Mouse (Mus musculus) lung, embryonic 15.5 days (tissue): Measurements from ENCODE around the gene Fcrl1. TPM values are rescaled to one million over a fixed set of nuclear protein-coding genes. Genes with fewer than 3 reads are reported as not detected.

Source experiments
- ATAC-seq: fragments of 200-750 bp; cut with Nextera tagmentation; 2 replicates; pipeline ENCODE4 v1.8.0; 2017; ENCODE audit warnings: moderate number of reproducible peaks, borderline replicate concordance; ENCODE audit not compliant: low FRiP score, low TSS enrichment; ENCODE audit errors: extremely low read depth
- H3K27ac ChIP-seq: fragments of 300-500 bp; sonication (generic); 2 replicates; pipeline ENCODE4 v1.5.1; 2015; ENCODE audit warnings: moderate library complexity, mild to moderate bottlenecking, inconsistent platforms
- H3K27me3 ChIP-seq: fragments of 300-500 bp; sonication (generic); 2 replicates; pipeline ENCODE4 v1.6.1; 2015; ENCODE audit warnings: inconsistent platforms
- H3K36me3 ChIP-seq: fragments of 300-500 bp; sonication (generic); 2 replicates; pipeline ENCODE4 v1.6.1; 2015; ENCODE audit warnings: inconsistent platforms
- H3K4me1 ChIP-seq: fragments of 300-500 bp; sonication (generic); 2 replicates; pipeline ENCODE4 v1.6.1; 2015; ENCODE audit warnings: inconsistent platforms
- H3K4me2 ChIP-seq: fragments of 300-500 bp; sonication (generic); 2 replicates; pipeline ENCODE4 v1.6.1; 2015; ENCODE audit warnings: inconsistent platforms, mild to moderate bottlenecking, moderate library complexity
- H3K4me3 ChIP-seq: fragments of 300-500 bp; sonication (generic); 2 replicates; pipeline ENCODE4 v1.5.1; 2015; ENCODE audit warnings: mild to moderate bottlenecking, inconsistent platforms
- H3K9ac ChIP-seq: fragments of 300-500 bp; sonication (generic); 2 replicates; pipeline ENCODE4 v1.6.1; 2015; ENCODE audit warnings: inconsistent platforms
- H3K9me3 ChIP-seq: fragments of 300-500 bp; sonication (generic); 2 replicates; pipeline ENCODE4 v1.6.1; 2016; ENCODE audit warnings: inconsistent platforms
- WGBS: fragments of 180-500 bp; shearing (Covaris S2); methylation state at CpG from one replicate; pipeline ENCODE4 v1.1.7; 2015; 5-methylcytosine and 5-hydroxymethylcytosine counted together
- polyA plus RNA-seq: library from polyadenylated mRNA; unstranded; fragments of >200 nt; fragmentation: Nextera tagmentation; extraction: Ambion mirVana; gene quantifications from 2 replicates; pipeline ENCODE4 v1.2.1, GENCODE M21; 2015

Gene Fcrl1
- polyA plus RNA-seq, 1 experiment from 2014 or later, result not detected

GRCm38 (mm10) chr3:87381806-87382712 lies 5.9 kb downstream of the Fcrl1 start:
- Histone ChIP-seq H3K9me3 (no peaks in the 10 kb centered on the region), H3K27ac (no peak overlapping the region), H3K4me1 (no peaks in the 10 kb centered on the region), H3K9ac (no peak overlapping the region), H3K36me3 (no peaks in the 10 kb centered on the region), H3K27me3 (no peaks in the 10 kb centered on the region), H3K4me3 (no peak overlapping the region), H3K4me2 (no peak overlapping the region)
- no peak for ATAC-seq
- WGBS, result 59% methylated on average over 7 of the region's 7 CpGs

GRCm38 (mm10) chr3:87383308-87383707 lies 7.1 kb downstream of the Fcrl1 start:
- H3K36me3 ChIP-seq, result no peaks in the 10 kb centered on the region
- no peaks in the 10 kb centered on the region for H3K4me1 ChIP-seq
- H3K27ac ChIP-seq, result no peak overlapping the region
- no peak overlapping the region for H3K9ac ChIP-seq
- WGBS, result 89% methylated on average over 3 of the region's 3 CpGs
- no peak overlapping the region for H3K4me3 ChIP-seq
- no peak overlapping the region for H3K4me2 ChIP-seq
- H3K9me3 ChIP-seq, result no peaks in the 10 kb centered on the region
- H3K27me3 ChIP-seq, result no peaks in the 10 kb centered on the region
- no peak for ATAC-seq

GRCm38 (mm10) chr3:87385105-87385504 lies 8.9 kb downstream of the Fcrl1 start:
- 73% methylated on average over 9 of the region's 9 CpGs for WGBS
- Histone ChIP-seq H3K4me1 (no peaks in the 10 kb centered on the region), H3K27ac (no peak overlapping the region), H3K36me3 (no peaks in the 10 kb centered on the region), H3K9ac (no peak overlapping the region), H3K4me3 (no peak overlapping the region), H3K9me3 (no peaks in the 10 kb centered on the region), H3K27me3 (no peaks in the 10 kb centered on the region), H3K4me2 (no peak overlapping the region)
- ATAC-seq, result no peak

GRCm38 (mm10) chr3:87390935-87391334 lies 14.7 kb downstream of the Fcrl1 start:
- 66% methylated on average over 1 of the region's 1 CpGs for WGBS
- Histone ChIP-seq H3K27me3 (no peaks in the 10 kb centered on the region), H3K9ac (no peak overlapping the region), H3K4me3 (no peak overlapping the region), H3K9me3 (no peaks in the 10 kb centered on the region), H3K27ac (no peak overlapping the region), H3K4me2 (no peak overlapping the region), H3K4me1 (no peaks in the 10 kb centered on the region), H3K36me3 (no peaks in the 10 kb centered on the region)
- no peak for ATAC-seq

- H3K4me1 ChIP-seq, result no peaks in the 10 kb centered on the region
Measured at GRCm38 (mm10) chr3:87398809-87399208, 22.6 kb downstream of the Fcrl1 start.

GRCm38 (mm10) chr3:87399906-87400305 lies 23.7 kb downstream of the Fcrl1 start:
- WGBS, result 79% methylated on average over 4 of the region's 4 CpGs
- Histone ChIP-seq H3K27ac (no peak overlapping the region), H3K9ac (no peak overlapping the region), H3K4me3 (no peak overlapping the region), H3K4me2 (no peak overlapping the region), H3K27me3 (no peaks in the 10 kb centered on the region), H3K36me3 (no peaks in the 10 kb centered on the region), H3K9me3 (no peaks in the 10 kb centered on the region), H3K4me1 (no peaks in the 10 kb centered on the region)
- no peak for ATAC-seq

More at GRCm38 (mm10) chr3:87398809-87399208, 22.6 kb downstream of the Fcrl1 start:
- Histone ChIP-seq H3K4me2 (no peak overlapping the region), H3K27ac (no peak overlapping the region), H3K4me3 (no peak overlapping the region), H3K27me3 (no peaks in the 10 kb centered on the region), H3K9ac (no peak overlapping the region), H3K9me3 (no peaks in the 10 kb centered on the region), H3K36me3 (no peaks in the 10 kb centered on the region)
- 62% methylated on average over 4 of the region's 4 CpGs for WGBS
- no peak for ATAC-seq

GRCm38 (mm10) chr3:87401321-87401720 lies 25.1 kb downstream of the Fcrl1 start:
- H3K4me3 ChIP-seq, result no peak overlapping the region
- H3K36me3 ChIP-seq, result no peaks in the 10 kb centered on the region
- H3K9me3 ChIP-seq, result no peaks in the 10 kb centered on the region
- H3K27ac ChIP-seq, result no peak overlapping the region
- 46% methylated on average over 5 of the region's 5 CpGs for WGBS
- H3K27me3 ChIP-seq, result no peaks in the 10 kb centered on the region
- no peaks in the 10 kb centered on the region for H3K4me1 ChIP-seq
- no peak overlapping the region for H3K4me2 ChIP-seq
- ATAC-seq, result no peak
- H3K9ac ChIP-seq, result no peak overlapping the region

GRCm38 (mm10) chr3:87408171-87408570 lies 32.0 kb downstream of the Fcrl1 start:
- 14% methylated on average over 4 of the region's 4 CpGs for WGBS
- Histone ChIP-seq H3K9ac (no peak overlapping the region), H3K4me3 (no peak overlapping the region)

GRCm38 (mm10) chr3:87409196-87409935 lies 33.2 kb downstream of the Fcrl1 start:
- H3K9me3 ChIP-seq, result no peaks in the 10 kb centered on the region
- H3K27ac ChIP-seq, result no peak overlapping the region
- H3K27me3 ChIP-seq, result no peaks in the 10 kb centered on the region
- H3K36me3 ChIP-seq, result no peaks in the 10 kb centered on the region
- H3K4me3 ChIP-seq, result no peak overlapping the region
- H3K4me1 ChIP-seq, result no peaks in the 10 kb centered on the region
- no peak overlapping the region for H3K9ac ChIP-seq
- no peak for ATAC-seq
- 79% methylated on average over 4 of the region's 4 CpGs for WGBS
- no peak overlapping the region for H3K4me2 ChIP-seq

More at GRCm38 (mm10) chr3:87408171-87408570, 32.0 kb downstream of the Fcrl1 start:
- Histone ChIP-seq H3K36me3 (no peaks in the 10 kb centered on the region), H3K4me1 (no peaks in the 10 kb centered on the region), H3K27me3 (no peaks in the 10 kb centered on the region), H3K9me3 (no peaks in the 10 kb centered on the region), H3K4me2 (no peak overlapping the region), H3K27ac (no peak overlapping the region)
- no peak for ATAC-seq

- H3K9ac ChIP-seq, result no peak overlapping the region
- H3K4me2 ChIP-seq, result no peak overlapping the region
- no peaks in the 10 kb centered on the region for H3K27me3 ChIP-seq
- no peak overlapping the region for H3K27ac ChIP-seq
- WGBS, result 77% methylated on average over 6 of the region's 6 CpGs
- ATAC-seq, result no peak
- H3K9me3 ChIP-seq, result no peaks in the 10 kb centered on the region
- no peak overlapping the region for H3K4me3 ChIP-seq
- no peaks in the 10 kb centered on the region for H3K36me3 ChIP-seq
- no peaks in the 10 kb centered on the region for H3K4me1 ChIP-seq
Measured at GRCm38 (mm10) chr3:87410605-87411004, 34.4 kb downstream of the Fcrl1 start.

GRCm38 (mm10) chr3:87411150-87411549 lies 35.0 kb downstream of the Fcrl1 start:
- Histone ChIP-seq H3K9ac (no peak overlapping the region), H3K4me3 (no peak overlapping the region), H3K4me2 (no peak overlapping the region), H3K36me3 (no peaks in the 10 kb centered on the region), H3K9me3 (no peaks in the 10 kb centered on the region), H3K27ac (no peak overlapping the region), H3K27me3 (no peaks in the 10 kb centered on the region), H3K4me1 (no peaks in the 10 kb centered on the region)
- ATAC-seq, result peak; percentile 57; the same call in 1 of the 2 replicates
- 11% methylated on average over 12 of the region's 12 CpGs for WGBS

GRCm38 (mm10) chr3:87420645-87421044 lies 44.5 kb downstream of the Fcrl1 start:
- 50% methylated on average over 1 of the region's 1 CpGs for WGBS
- Histone ChIP-seq H3K9me3 (no peaks in the 10 kb centered on the region), H3K4me1 (no peaks in the 10 kb centered on the region), H3K36me3 (no peaks in the 10 kb centered on the region), H3K27ac (no peak overlapping the region), H3K9ac (no peak overlapping the region), H3K4me2 (no peak overlapping the region), H3K4me3 (no peak overlapping the region), H3K27me3 (no peaks in the 10 kb centered on the region)
- no peak for ATAC-seq
